Mouse (Mus musculus): Measurements from ENCODE around the gene Ccdc70. TPM values are rescaled to one million over a fixed set of nuclear protein-coding genes. Genes with fewer than 3 reads are reported as not detected.
A peak's percentile ranks its signal among the peaks of the same experiment; 100 is the strongest.

Gene Ccdc70
- total and polyA plus RNA-seq, 3 experiments: not detected

GRCm38 (mm10) chr8:21995181-21995580, 25.6 kb downstream of the Ccdc70 start:
- Histone ChIP-seq H3K36me3 (ENCODE audit: control insufficient read depth in 1 of 2, insufficient read depth in 2 of 2, low read length in 2 of 2) (peaks cover 0 to 19% of the 10 kb centered on the region in 2 experiments; a peak in 2 of 4 replicates), H3K27ac (ENCODE audit: control insufficient read depth, low read depth, low read length) (no peak overlapping the region), H3K79me2 (ENCODE audit: control insufficient read depth, insufficient read depth, low read length, poor library complexity) (no peaks in the 10 kb centered on the region), H3K9ac (ENCODE audit: control insufficient read depth, low read depth, low read length, poor library complexity, severe bottlenecking) (no peak overlapping the region), H3K4me1 (ENCODE audit: control insufficient read depth in 1 of 2, insufficient read depth in 2 of 2, low read length in 2 of 2) (no peaks in the 10 kb centered on the region), H3K27me3 (ENCODE audit: control insufficient read depth in 1 of 2, insufficient read depth in 2 of 2, low read length in 2 of 2) (no peaks in the 10 kb centered on the region), H3K4me3 (ENCODE audit: control insufficient read depth in 1 of 2, insufficient read depth in 1 of 2, low read depth in 2 of 2, low read length in 2 of 2) (no peak overlapping the region), H3K9me3 (replicated peaks; ENCODE audit: insufficient read depth, low read length) (no peaks in the 10 kb centered on the region)
- TF ChIP-seq ELF1 (IDR thresholded peaks at IDR 0.05; ENCODE audit: low read depth, low read length) (no peak), RAD21 (IDR thresholded peaks at IDR 0.05; ENCODE audit: low read depth, low read length) (no peak), RCOR1 (IDR thresholded peaks at IDR 0.05; ENCODE audit: low read depth, low read length) (no peak), TBP (IDR thresholded peaks at IDR 0.05; ENCODE audit: low read depth, low read length) (no peak), BHLHE40 (IDR thresholded peaks at IDR 0.05; ENCODE audit: borderline replicate concordance, low read depth, low read length) (no peak), KAT2A (conservative IDR thresholded peaks at IDR 0.05; ENCODE audit: low read depth, low read length) (no peak), POLR2AphosphoS5 (IDR thresholded peaks at IDR 0.05; ENCODE audit: borderline replicate concordance, low read depth, low read length) (no peak), POLR2A (IDR thresholded peaks at IDR 0.05; ENCODE audit: control insufficient read depth in 1 of 2, insufficient read depth in 1 of 2, low read depth in 1 of 2, low read length in 2 of 2, poor library complexity in 1 of 2) (no peak; a peak in 1 of 4 replicates), USF1 (IDR thresholded peaks at IDR 0.05; ENCODE audit: low read depth, low read length) (no peak), SIN3A (IDR thresholded peaks at IDR 0.05; ENCODE audit: low read length) (no peak)
- peak; percentile 35 for DNase-seq (ENCODE audit: low read depth, low spot score)

GRCm38 (mm10) chr8:22004750-22005522, 35.4 kb downstream of the Ccdc70 start:
- no peak for TF ChIP-seq GABPA (IDR thresholded peaks at IDR 0.05; ENCODE audit: low read depth, low read length)
- H3K36me3 ChIP-seq (ENCODE audit: control insufficient read depth in 1 of 2, insufficient read depth in 2 of 2, low read length in 2 of 2): peaks cover 0 to 17% of the 10 kb centered on the region in 2 experiments; a peak in 2 of 4 replicates

GRCm38 (mm10) chr8:22006423-22006822, 36.8 kb downstream of the Ccdc70 start:
- Histone ChIP-seq H3K9ac (ENCODE audit: control insufficient read depth, low read depth, low read length, poor library complexity, severe bottlenecking) (no peak overlapping the region), H3K4me3 (ENCODE audit: control insufficient read depth in 1 of 2, insufficient read depth in 1 of 2, low read depth in 2 of 2, low read length in 2 of 2) (no peak overlapping the region), H3K79me2 (ENCODE audit: control insufficient read depth, insufficient read depth, low read length, poor library complexity) (no peaks in the 10 kb centered on the region), H3K27me3 (ENCODE audit: control insufficient read depth in 1 of 2, insufficient read depth in 2 of 2, low read length in 2 of 2) (no peaks in the 10 kb centered on the region), H3K9me3 (replicated peaks; ENCODE audit: insufficient read depth, low read length) (no peaks in the 10 kb centered on the region), H3K36me3 (ENCODE audit: control insufficient read depth in 1 of 2, insufficient read depth in 2 of 2, low read length in 2 of 2) (peaks cover 0 to 21% of the 10 kb centered on the region in 2 experiments; a peak in 2 of 4 replicates), H3K4me1 (ENCODE audit: control insufficient read depth in 1 of 2, insufficient read depth in 2 of 2, low read length in 2 of 2) (no peaks in the 10 kb centered on the region), H3K27ac (ENCODE audit: control insufficient read depth, low read depth, low read length) (no peak overlapping the region)
- TF ChIP-seq POLR2A (IDR thresholded peaks at IDR 0.05; ENCODE audit: control insufficient read depth in 1 of 2, insufficient read depth in 1 of 2, low read depth in 1 of 2, low read length in 2 of 2, poor library complexity in 1 of 2) (no peak), HCFC1 (IDR thresholded peaks at IDR 0.05; ENCODE audit: low read depth, low read length) (no peak), CHD2 (IDR thresholded peaks at IDR 0.05; ENCODE audit: low read length) (no peak), CTCF (IDR thresholded peaks at IDR 0.05 in 2 of 3, conservative IDR thresholded peaks at IDR 0.05 in 1 of 3; ENCODE audit: control insufficient read depth in 1 of 3, insufficient read depth in 1 of 3, low read depth in 2 of 3, low read length in 3 of 3, poor library complexity in 1 of 3, severe bottlenecking in 1 of 3) (no peak), JUND (IDR thresholded peaks at IDR 0.05; ENCODE audit: low read depth, low read length) (no peak), MEF2A (IDR thresholded peaks at IDR 0.05; ENCODE audit: extremely low read depth, insufficient replicate concordance, low read depth, low read length, poor library complexity, severe bottlenecking) (no peak), E2F4 (IDR thresholded peaks at IDR 0.05; ENCODE audit: borderline replicate concordance, low read depth, low read length) (no peak), ZMIZ1 (IDR thresholded peaks at IDR 0.05; ENCODE audit: low read depth, low read length) (no peak), USF2 (IDR thresholded peaks at IDR 0.05; ENCODE audit: borderline replicate concordance in 1 of 2, insufficient read depth in 1 of 2, low read depth in 1 of 2, low read length in 2 of 2) (no peak), UBTF (IDR thresholded peaks at IDR 0.05; ENCODE audit: borderline replicate concordance, insufficient read depth, low read depth, low read length) (no peak), TBP (IDR thresholded peaks at IDR 0.05; ENCODE audit: low read depth, low read length) (no peak), ZNF384 (IDR thresholded peaks at IDR 0.05; ENCODE audit: low read depth, low read length) (no peak), ZC3H11A (IDR thresholded peaks at IDR 0.05; ENCODE audit: low read depth, low read length) (no peak), POLR2AphosphoS5 (IDR thresholded peaks at IDR 0.05; ENCODE audit: borderline replicate concordance, low read depth, low read length) (no peak), TAL1 (IDR thresholded peaks at IDR 0.05; ENCODE audit: low read length) (no peak), RCOR1 (IDR thresholded peaks at IDR 0.05; ENCODE audit: low read depth, low read length) (no peak)
- DNase-seq (ENCODE audit: low read depth, low spot score): no peak

More at GRCm38 (mm10) chr8:22004750-22005522, 35.4 kb downstream of the Ccdc70 start:
- Histone ChIP-seq H3K27me3 (ENCODE audit: control insufficient read depth in 1 of 2, insufficient read depth in 2 of 2, low read length in 2 of 2) (no peaks in the 10 kb centered on the region), H3K9ac (ENCODE audit: control insufficient read depth, low read depth, low read length, poor library complexity, severe bottlenecking) (no peak overlapping the region), H3K4me3 (ENCODE audit: control insufficient read depth in 1 of 2, insufficient read depth in 1 of 2, low read depth in 2 of 2, low read length in 2 of 2) (no peak overlapping the region), H3K4me1 (ENCODE audit: control insufficient read depth in 1 of 2, insufficient read depth in 2 of 2, low read length in 2 of 2) (no peaks in the 10 kb centered on the region), H3K27ac (ENCODE audit: control insufficient read depth, low read depth, low read length) (no peak overlapping the region), H3K9me3 (replicated peaks; ENCODE audit: insufficient read depth, low read length) (no peaks in the 10 kb centered on the region), H3K79me2 (ENCODE audit: control insufficient read depth, insufficient read depth, low read length, poor library complexity) (no peaks in the 10 kb centered on the region)
- DNase-seq (ENCODE audit: low read depth, low spot score): no peak

Data from MEL (cell line).